Mouse (Mus musculus): ENCODE measurements at regions not wholly inside any gene's neighbourhood (a gene's known extent, or its start where the extent isn't known, plus 50 kb on each side); places are given as distances from the start of the nearest gene placed in this dataset.

- DNase-seq (ENCODE audit: low read depth), result no peak
- no peak for TF ChIP-seq CTCF (IDR thresholded peaks at IDR 0.05; ENCODE audit: borderline replicate concordance, extremely low read depth, insufficient read depth, insufficient read length)
- no peak for TF ChIP-seq POLR2A (IDR thresholded peaks at IDR 0.05; ENCODE audit: borderline replicate concordance, extremely low read depth, insufficient read depth, insufficient read length, poor library complexity, severe bottlenecking)
Observed at GRCm38 (mm10) chr2:92737301-92737700, 137.8 kb downstream of the Chst1 start.

- no peak for DNase-seq (ENCODE audit: low read depth)
- TF ChIP-seq POLR2A (IDR thresholded peaks at IDR 0.05; ENCODE audit: borderline replicate concordance, extremely low read depth, insufficient read depth, insufficient read length, poor library complexity, severe bottlenecking) (no peak), CTCF (IDR thresholded peaks at IDR 0.05; ENCODE audit: borderline replicate concordance, extremely low read depth, insufficient read depth, insufficient read length) (no peak)
Observed at GRCm38 (mm10) chr2:92739576-92739975, 140.1 kb downstream of the Chst1 start.

- TF ChIP-seq CTCF (IDR thresholded peaks at IDR 0.05; ENCODE audit: borderline replicate concordance, extremely low read depth, insufficient read depth, insufficient read length) (no peak), POLR2A (IDR thresholded peaks at IDR 0.05; ENCODE audit: borderline replicate concordance, extremely low read depth, insufficient read depth, insufficient read length, poor library complexity, severe bottlenecking) (no peak)
- DNase-seq (ENCODE audit: low read depth), result no peak
Observed at GRCm38 (mm10) chr2:92740776-92741295, 141.3 kb downstream of the Chst1 start.

- TF ChIP-seq CTCF (IDR thresholded peaks at IDR 0.05; ENCODE audit: borderline replicate concordance, extremely low read depth, insufficient read depth, insufficient read length), result no peak
- TF ChIP-seq POLR2A (IDR thresholded peaks at IDR 0.05; ENCODE audit: borderline replicate concordance, extremely low read depth, insufficient read depth, insufficient read length, poor library complexity, severe bottlenecking), result no peak
- no peak for DNase-seq (ENCODE audit: low read depth)
Observed at GRCm38 (mm10) chr2:92742025-92742424, 142.5 kb downstream of the Chst1 start.

GRCm38 (mm10) chr2:92742671-92743070 lies 143.2 kb downstream of the Chst1 start:
- DNase-seq (ENCODE audit: low read depth), result no peak
- TF ChIP-seq CTCF (IDR thresholded peaks at IDR 0.05; ENCODE audit: borderline replicate concordance, extremely low read depth, insufficient read depth, insufficient read length) (no peak), POLR2A (IDR thresholded peaks at IDR 0.05; ENCODE audit: borderline replicate concordance, extremely low read depth, insufficient read depth, insufficient read length, poor library complexity, severe bottlenecking) (no peak)

- TF ChIP-seq CTCF (IDR thresholded peaks at IDR 0.05; ENCODE audit: borderline replicate concordance, extremely low read depth, insufficient read depth, insufficient read length) (no peak), POLR2A (IDR thresholded peaks at IDR 0.05; ENCODE audit: borderline replicate concordance, extremely low read depth, insufficient read depth, insufficient read length, poor library complexity, severe bottlenecking) (no peak)
- DNase-seq (ENCODE audit: low read depth), result no peak
Observed at GRCm38 (mm10) chr2:92743152-92743551, 143.6 kb downstream of the Chst1 start.

- no peak for TF ChIP-seq CTCF (IDR thresholded peaks at IDR 0.05; ENCODE audit: borderline replicate concordance, extremely low read depth, insufficient read depth, insufficient read length)
- TF ChIP-seq POLR2A (IDR thresholded peaks at IDR 0.05; ENCODE audit: borderline replicate concordance, extremely low read depth, insufficient read depth, insufficient read length, poor library complexity, severe bottlenecking), result no peak
- no peak for DNase-seq (ENCODE audit: low read depth)
Observed at GRCm38 (mm10) chr2:92743911-92744310, 144.4 kb downstream of the Chst1 start.

DNA sequence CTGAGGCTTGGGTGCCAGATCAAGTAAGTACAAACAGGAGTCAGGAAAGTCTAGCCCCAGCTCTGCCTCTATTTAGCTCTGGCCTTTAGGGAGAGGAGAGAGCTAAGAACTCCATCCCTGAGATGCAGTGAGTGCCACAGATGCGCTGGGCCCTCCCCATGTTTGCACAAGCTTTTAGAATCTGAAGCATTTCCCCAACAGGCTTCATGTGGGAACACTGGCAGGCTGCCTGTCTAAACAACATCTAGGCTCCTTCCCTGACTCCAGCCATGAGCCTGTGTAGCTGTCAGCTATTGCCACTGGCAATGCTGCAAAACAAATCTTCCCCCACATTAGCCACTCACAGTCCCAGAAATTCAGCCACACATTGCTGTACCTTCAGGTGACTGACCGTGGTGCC lies 147.9 kb downstream of the Chst1 start:
- DNase-seq (ENCODE audit: low read depth), result peak; percentile 39
- TF ChIP-seq POLR2A (IDR thresholded peaks at IDR 0.05; ENCODE audit: borderline replicate concordance, extremely low read depth, insufficient read depth, insufficient read length, poor library complexity, severe bottlenecking), result no peak
- TF ChIP-seq CTCF (IDR thresholded peaks at IDR 0.05; ENCODE audit: borderline replicate concordance, extremely low read depth, insufficient read depth, insufficient read length), result no peak

DNA sequence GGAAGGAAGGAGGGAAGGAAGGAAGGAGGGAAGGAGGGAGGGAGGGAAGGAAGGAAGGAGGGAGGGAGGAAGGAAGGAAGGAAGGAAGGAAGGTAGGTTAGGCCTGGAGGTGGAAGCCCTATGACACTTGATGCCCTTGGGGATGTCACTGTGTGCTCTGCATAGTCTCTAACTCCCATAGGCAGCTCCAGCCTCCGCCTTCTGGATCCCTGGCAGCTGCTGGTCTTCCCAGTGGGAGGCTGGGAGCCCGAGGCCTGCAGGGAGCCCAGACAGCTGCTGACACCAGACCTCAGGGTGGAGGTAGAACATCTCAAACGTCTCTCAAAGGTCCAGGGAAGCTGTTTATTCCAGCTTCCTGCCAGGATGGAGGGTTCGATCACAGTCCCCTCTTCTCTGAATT lies 150.6 kb downstream of the Chst1 start:
- TF ChIP-seq POLR2A (IDR thresholded peaks at IDR 0.05; ENCODE audit: borderline replicate concordance, extremely low read depth, insufficient read depth, insufficient read length, poor library complexity, severe bottlenecking) (no peak), CTCF (IDR thresholded peaks at IDR 0.05; ENCODE audit: borderline replicate concordance, extremely low read depth, insufficient read depth, insufficient read length) (no peak)
- DNase-seq (ENCODE audit: low read depth), result no peak

GRCm38 (mm10) chr2:92750672-92751071 lies 151.2 kb downstream of the Chst1 start:
- DNase-seq (ENCODE audit: low read depth), result no peak

DNA sequence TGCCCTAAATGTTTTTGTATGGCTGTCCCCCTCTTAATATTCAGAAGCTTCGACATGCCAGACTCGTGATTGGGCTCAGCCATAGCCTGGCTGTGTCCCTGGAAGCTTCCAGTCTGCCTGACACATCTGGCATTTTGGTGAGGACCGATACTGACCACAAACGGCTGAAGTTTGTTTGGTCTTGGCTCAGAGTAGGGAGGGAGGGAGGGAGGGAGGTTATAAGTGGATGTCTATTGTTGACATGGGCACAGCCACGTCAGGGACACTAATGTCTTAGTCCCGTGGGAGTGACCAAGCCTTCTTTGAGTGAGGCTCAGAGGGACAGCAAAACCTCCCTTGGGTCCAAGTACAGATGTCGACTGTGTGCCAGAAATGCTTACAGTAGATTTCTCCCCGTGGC lies 151.7 kb downstream of the Chst1 start:
- TF ChIP-seq POLR2A (IDR thresholded peaks at IDR 0.05; ENCODE audit: borderline replicate concordance, extremely low read depth, insufficient read depth, insufficient read length, poor library complexity, severe bottlenecking), result no peak
- TF ChIP-seq CTCF (IDR thresholded peaks at IDR 0.05; ENCODE audit: borderline replicate concordance, extremely low read depth, insufficient read depth, insufficient read length), result no peak

More at GRCm38 (mm10) chr2:92750672-92751071, 151.2 kb downstream of the Chst1 start:
- TF ChIP-seq CTCF (IDR thresholded peaks at IDR 0.05; ENCODE audit: borderline replicate concordance, extremely low read depth, insufficient read depth, insufficient read length), result no peak
- no peak for TF ChIP-seq POLR2A (IDR thresholded peaks at IDR 0.05; ENCODE audit: borderline replicate concordance, extremely low read depth, insufficient read depth, insufficient read length, poor library complexity, severe bottlenecking)

GRCm38 (mm10) chr2:92752156-92752555 lies 152.6 kb downstream of the Chst1 start:
- TF ChIP-seq POLR2A (IDR thresholded peaks at IDR 0.05; ENCODE audit: borderline replicate concordance, extremely low read depth, insufficient read depth, insufficient read length, poor library complexity, severe bottlenecking) (no peak), CTCF (IDR thresholded peaks at IDR 0.05; ENCODE audit: borderline replicate concordance, extremely low read depth, insufficient read depth, insufficient read length) (no peak)
- DNase-seq (ENCODE audit: low read depth), result no peak

More for the DNA sequence above, 151.7 kb downstream of the Chst1 start:
- no peak for DNase-seq (ENCODE audit: low read depth)

All from brain, embryonic 14.5 days (tissue).